Mouse (Mus musculus): ENCODE data around the gene Gapdh. TPM values are rescaled to one million over a fixed set of nuclear protein-coding genes. Genes with fewer than 3 reads are reported as not detected.
"Not testable (repeated sequence)": the region's sequence is repeated elsewhere in the genome, so short reads cannot be mapped to it uniquely, and the experiment has no call there.

The Gapdh gene
- polyA plus RNA-seq, 1 experiment from 2014 or later = 2,408 TPM

DNA sequence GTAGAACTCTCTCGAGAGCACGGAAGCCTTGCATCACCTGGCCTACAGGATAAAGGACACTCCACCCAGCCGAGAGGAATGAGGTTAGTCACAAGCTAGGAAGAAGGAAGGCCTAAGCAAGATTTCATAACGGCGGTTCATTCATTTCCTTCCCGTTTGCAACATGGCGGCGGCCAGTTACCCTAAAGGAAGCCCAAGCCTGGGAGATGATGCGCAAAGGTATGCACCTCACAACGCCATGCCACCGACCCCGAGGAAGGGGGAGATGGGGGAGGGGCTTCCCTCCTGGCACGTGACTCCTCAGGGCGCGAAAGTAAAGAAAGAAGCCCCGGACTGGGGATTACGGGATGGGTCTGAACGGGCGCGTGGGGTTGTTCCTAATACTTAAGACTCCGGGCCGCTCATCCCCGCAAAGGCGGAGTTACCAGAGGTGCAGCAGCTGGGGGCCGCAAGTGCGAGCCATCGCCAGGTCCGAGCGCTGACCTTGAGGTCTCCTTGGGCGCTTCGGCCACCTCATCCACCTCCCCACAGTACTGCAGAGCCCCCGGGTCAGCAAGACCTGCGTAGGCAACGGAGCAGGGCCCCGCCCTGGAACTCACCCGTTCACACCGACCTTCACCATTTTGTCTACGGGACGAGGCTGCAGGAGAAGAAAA, 1.5 kb downstream of the Gapdh start:
- H3K9me3 ChIP-seq (ENCODE audit: control insufficient read depth, low read length) = no peaks in the 10 kb centered on the region
- peaks cover 63% of the 10 kb centered on the region for H3K36me3 ChIP-seq (ENCODE audit: control insufficient read depth, insufficient read depth, low read length)
- H3K4me1 ChIP-seq (replicated peaks; ENCODE audit: control insufficient read depth, insufficient read depth, low read length) = peaks cover 31% of the 10 kb centered on the region
- peak overlapping the region; percentile 98 for H3K9ac ChIP-seq (ENCODE audit: low read length)
- no peaks in the 10 kb centered on the region for H3K27me3 ChIP-seq (replicated peaks; ENCODE audit: control insufficient read depth, insufficient read depth, low read length)
- peak overlapping the region; percentile 92 for H3K27ac ChIP-seq (ENCODE audit: low read depth)
- ATAC-seq (replicated peaks; ENCODE audit: low FRiP score, low TSS enrichment, low read depth) = peak; percentile 17
- under 1% methylated on average over 39 of the region's 39 CpGs for WGBS
- H3K4me2 ChIP-seq (ENCODE audit: low read length) = peak overlapping the region; percentile 74
- peak overlapping the region; percentile 68 for H3K4me3 ChIP-seq (ENCODE audit: low read depth, low read length)
- peak; percentile 85 for DNase-seq (ENCODE audit: low spot score)

DNA sequence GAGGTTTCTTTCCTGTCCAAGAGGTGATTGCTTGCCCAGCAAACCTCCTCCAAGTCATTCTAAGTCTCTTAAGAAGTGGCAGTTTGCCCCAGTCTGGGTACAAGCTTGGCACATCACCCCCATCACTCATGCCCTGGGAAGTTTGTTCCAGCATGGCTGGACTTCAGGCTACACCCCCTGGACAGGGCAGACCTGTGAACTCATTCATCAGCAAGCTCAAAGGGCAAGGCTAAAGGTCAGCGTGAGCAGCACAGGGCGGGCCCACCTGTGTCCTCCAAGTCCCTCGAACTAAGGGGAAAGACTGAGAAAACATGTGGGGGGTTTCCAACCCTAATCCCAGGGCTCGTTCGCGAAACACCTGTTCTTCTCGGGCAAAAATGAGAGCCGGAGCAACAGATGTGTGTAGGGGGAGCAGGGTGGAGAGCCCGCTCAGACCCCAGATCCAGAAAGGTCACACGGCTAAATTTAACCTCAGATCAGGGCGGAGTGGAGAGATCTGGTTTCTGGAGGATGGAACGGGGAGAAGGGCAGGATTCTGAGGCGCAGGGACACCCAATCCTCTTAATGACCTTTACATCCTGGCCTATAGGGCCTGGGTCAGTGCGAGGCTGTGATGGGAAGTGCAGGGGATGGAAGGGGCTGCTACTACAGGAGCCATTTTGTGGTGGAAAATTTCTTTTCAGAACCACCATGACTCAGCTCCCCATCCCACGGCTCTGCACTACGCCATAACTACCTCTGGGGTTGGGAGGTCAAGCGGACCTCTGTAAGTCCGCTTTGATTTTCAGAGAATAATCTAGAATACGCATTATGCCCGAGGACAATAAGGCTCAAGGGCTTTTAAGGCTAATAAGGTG, 2.2 kb downstream of the Gapdh start:
- ATAC-seq (replicated peaks; ENCODE audit: low FRiP score, low TSS enrichment, low read depth) = no peak
- Histone ChIP-seq H3K36me3 (ENCODE audit: control insufficient read depth, insufficient read depth, low read length) (peaks cover 63% of the 10 kb centered on the region), H3K9me3 (ENCODE audit: control insufficient read depth, low read length) (no peaks in the 10 kb centered on the region), H3K27ac (ENCODE audit: low read depth) (peak overlapping the region; percentile 92; the same call in 1 of the 2 replicates), H3K9ac (ENCODE audit: low read length) (peak overlapping the region; percentile 98), H3K4me3 (ENCODE audit: low read depth, low read length) (peak overlapping the region; percentile 68), H3K4me1 (replicated peaks; ENCODE audit: control insufficient read depth, insufficient read depth, low read length) (peaks cover 31% of the 10 kb centered on the region), H3K27me3 (replicated peaks; ENCODE audit: control insufficient read depth, insufficient read depth, low read length) (no peaks in the 10 kb centered on the region), H3K4me2 (ENCODE audit: low read length) (peak overlapping the region; percentile 74)
- peak; percentile 63 for DNase-seq (ENCODE audit: low spot score)
- 4% methylated on average over 20 of the region's 20 CpGs for WGBS

DNA sequence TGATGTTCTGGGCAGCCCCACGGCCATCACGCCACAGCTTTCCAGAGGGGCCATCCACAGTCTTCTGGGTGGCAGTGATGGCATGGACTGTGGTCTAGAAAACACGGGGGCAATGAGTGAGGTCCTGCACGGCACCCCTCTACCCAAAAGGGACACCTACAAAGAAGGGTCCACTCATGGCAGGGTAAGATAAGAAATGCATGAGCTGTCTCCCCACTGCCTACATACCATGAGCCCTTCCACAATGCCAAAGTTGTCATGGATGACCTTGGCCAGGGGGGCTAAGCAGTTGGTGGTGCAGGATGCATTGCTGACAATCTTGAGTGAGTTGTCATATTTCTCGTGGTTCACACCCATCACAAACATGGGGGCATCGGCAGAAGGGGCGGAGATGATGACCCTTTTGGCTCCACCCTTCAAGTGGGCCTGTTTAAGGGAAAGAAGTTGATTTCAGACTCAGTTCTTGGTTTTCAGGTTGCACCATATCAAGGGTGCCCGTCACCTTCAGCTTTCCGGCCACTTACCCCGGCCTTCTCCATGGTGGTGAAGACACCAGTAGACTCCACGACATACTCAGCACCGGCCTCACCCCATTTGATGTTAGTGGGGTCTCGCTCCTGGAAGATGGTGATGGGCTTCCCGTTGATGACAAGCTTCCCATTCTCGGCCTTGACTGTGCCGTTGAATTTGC, 3.5 kb downstream of the Gapdh start:
- not testable (repeated sequence) for DNase-seq (ENCODE audit: low spot score); H3K27me3 ChIP-seq (replicated peaks; ENCODE audit: control insufficient read depth, insufficient read depth, low read length); H3K27ac ChIP-seq (ENCODE audit: low read depth); H3K9me3 ChIP-seq (ENCODE audit: control insufficient read depth, low read length); ATAC-seq (replicated peaks; ENCODE audit: low FRiP score, low TSS enrichment, low read depth); H3K9ac ChIP-seq (ENCODE audit: low read length)
- Histone ChIP-seq H3K4me3 (ENCODE audit: low read depth, low read length) (peak overlapping the region; percentile 1; the same call in 1 of the 2 replicates), H3K4me2 (ENCODE audit: low read length) (peak overlapping the region; percentile 15; the same call in 1 of the 2 replicates), H3K4me1 (replicated peaks; ENCODE audit: control insufficient read depth, insufficient read depth, low read length) (peaks cover 31% of the 10 kb centered on the region), H3K36me3 (ENCODE audit: control insufficient read depth, insufficient read depth, low read length) (peaks cover 60% of the 10 kb centered on the region)
- WGBS = 76% methylated on average over 11 of the region's 16 CpGs

DNA sequence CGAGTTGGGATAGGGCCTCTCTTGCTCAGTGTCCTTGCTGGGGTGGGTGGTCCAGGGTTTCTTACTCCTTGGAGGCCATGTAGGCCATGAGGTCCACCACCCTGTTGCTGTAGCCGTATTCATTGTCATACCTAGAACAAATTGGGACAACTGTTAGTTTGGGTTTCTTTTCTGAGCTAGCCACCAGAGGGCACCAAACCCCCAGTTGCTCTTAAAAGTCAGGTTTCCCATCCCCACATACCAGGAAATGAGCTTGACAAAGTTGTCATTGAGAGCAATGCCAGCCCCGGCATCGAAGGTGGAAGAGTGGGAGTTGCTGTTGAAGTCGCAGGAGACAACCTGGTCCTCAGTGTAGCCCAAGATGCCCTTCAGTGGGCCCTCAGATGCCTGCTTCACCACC, 4.3 kb downstream of the Gapdh start:
- not testable (repeated sequence) for ATAC-seq (replicated peaks; ENCODE audit: low FRiP score, low TSS enrichment, low read depth); H3K27me3 ChIP-seq (replicated peaks; ENCODE audit: control insufficient read depth, insufficient read depth, low read length); H3K9ac ChIP-seq (ENCODE audit: low read length); H3K9me3 ChIP-seq (ENCODE audit: control insufficient read depth, low read length); H3K27ac ChIP-seq (ENCODE audit: low read depth); H3K4me2 ChIP-seq (ENCODE audit: low read length); H3K4me3 ChIP-seq (ENCODE audit: low read depth, low read length)
- Histone ChIP-seq H3K36me3 (ENCODE audit: control insufficient read depth, insufficient read depth, low read length) (peaks cover 54% of the 10 kb centered on the region), H3K4me1 (replicated peaks; ENCODE audit: control insufficient read depth, insufficient read depth, low read length) (peaks cover 24% of the 10 kb centered on the region)
- WGBS = 16% methylated on average over 3 of the region's 5 CpGs
- DNase-seq (ENCODE audit: low spot score) = peak; percentile 84

DNA sequence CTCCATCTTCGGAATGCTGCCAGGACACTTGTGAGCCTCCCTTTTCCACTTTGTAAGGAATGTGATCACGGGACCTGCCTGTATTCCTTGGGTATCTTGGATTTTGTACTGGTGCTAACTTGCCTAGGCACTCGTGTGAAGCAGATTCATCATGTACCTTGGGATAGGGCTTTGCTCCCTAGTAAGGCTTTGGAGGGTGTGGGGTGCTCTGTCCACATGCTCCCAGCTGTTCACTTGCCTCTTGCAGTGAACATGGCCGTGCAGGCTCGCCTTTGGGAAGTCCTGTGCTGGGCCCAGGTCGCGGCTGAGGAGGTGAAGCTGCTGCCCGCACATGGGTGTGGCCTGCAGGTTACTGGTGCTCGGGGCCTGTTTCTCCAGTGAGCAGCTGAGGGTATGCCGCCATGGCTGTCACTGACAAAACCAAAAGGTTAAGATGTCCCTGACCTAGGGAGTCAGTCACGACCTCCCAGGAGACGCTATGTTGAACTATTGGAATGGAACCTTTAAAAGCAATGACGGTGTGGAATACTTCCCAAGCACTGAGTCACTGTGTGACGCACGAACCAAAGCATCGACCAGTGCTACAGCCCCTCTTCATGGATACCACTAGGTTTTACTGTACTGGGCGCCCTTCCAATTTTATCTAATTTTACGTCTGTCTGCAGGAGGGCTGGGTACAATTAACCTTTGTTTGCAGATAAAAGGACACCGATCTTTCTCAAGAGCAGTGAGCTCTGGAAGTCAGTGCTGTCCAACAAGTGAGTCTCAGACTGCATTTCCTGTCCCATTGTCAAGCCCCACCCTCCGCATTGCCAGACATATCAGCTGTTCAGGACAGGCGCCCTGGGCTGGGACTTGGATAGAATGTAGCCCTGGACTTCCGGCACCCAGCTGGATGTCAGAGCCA, 5.2 kb downstream of the Gapdh start:
- peaks cover 54% of the 10 kb centered on the region for H3K36me3 ChIP-seq (ENCODE audit: control insufficient read depth, insufficient read depth, low read length)
- H3K27ac ChIP-seq (ENCODE audit: low read depth) = peak overlapping the region; percentile 45; the same call in 1 of the 2 replicates
- no peaks in the 10 kb centered on the region for H3K27me3 ChIP-seq (replicated peaks; ENCODE audit: control insufficient read depth, insufficient read depth, low read length)
- no peak overlapping the region for H3K4me2 ChIP-seq (ENCODE audit: low read length)
- no peak overlapping the region for H3K4me3 ChIP-seq (ENCODE audit: low read depth, low read length)
- H3K9me3 ChIP-seq (ENCODE audit: control insufficient read depth, low read length) = no peaks in the 10 kb centered on the region
- peaks cover 19% of the 10 kb centered on the region for H3K4me1 ChIP-seq (replicated peaks; ENCODE audit: control insufficient read depth, insufficient read depth, low read length)
- peak; percentile 81 for DNase-seq (ENCODE audit: low spot score)
- WGBS = 16% methylated on average over 22 of the region's 22 CpGs
- no peak overlapping the region for H3K9ac ChIP-seq (ENCODE audit: low read length)
- ATAC-seq (replicated peaks; ENCODE audit: low FRiP score, low TSS enrichment, low read depth) = peak; percentile 10; the same call in 1 of the 2 replicates

DNA sequence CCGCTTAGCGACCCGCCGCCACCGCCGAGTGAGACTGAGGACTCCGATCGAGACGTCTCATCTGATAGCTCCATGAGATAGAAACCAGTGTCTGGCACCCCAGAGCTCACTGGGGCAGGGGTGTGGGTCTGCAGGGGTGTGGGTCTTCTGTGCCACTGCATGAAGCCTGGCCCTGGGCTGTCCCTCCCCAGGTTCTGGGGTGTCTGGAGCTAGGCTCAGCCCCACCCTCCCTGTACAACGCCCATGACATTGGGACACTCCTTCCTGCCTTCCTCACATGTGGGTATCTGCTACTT, 5.8 kb downstream of the Gapdh start:
- H3K4me3 ChIP-seq (ENCODE audit: low read depth, low read length) = no peak overlapping the region
- no peak overlapping the region for H3K4me2 ChIP-seq (ENCODE audit: low read length)
- H3K9me3 ChIP-seq (ENCODE audit: control insufficient read depth, low read length) = no peaks in the 10 kb centered on the region
- no peak overlapping the region for H3K9ac ChIP-seq (ENCODE audit: low read length)
- WGBS = 42% methylated on average over 10 of the region's 10 CpGs
- peak overlapping the region; percentile 45; the same call in 1 of the 2 replicates for H3K27ac ChIP-seq (ENCODE audit: low read depth)
- peaks cover 19% of the 10 kb centered on the region for H3K4me1 ChIP-seq (replicated peaks; ENCODE audit: control insufficient read depth, insufficient read depth, low read length)
- peaks cover 54% of the 10 kb centered on the region for H3K36me3 ChIP-seq (ENCODE audit: control insufficient read depth, insufficient read depth, low read length)
- H3K27me3 ChIP-seq (replicated peaks; ENCODE audit: control insufficient read depth, insufficient read depth, low read length) = no peaks in the 10 kb centered on the region
- ATAC-seq (replicated peaks; ENCODE audit: low FRiP score, low TSS enrichment, low read depth) (no peak), DNase-seq (ENCODE audit: low spot score) (no peak)

DNA sequence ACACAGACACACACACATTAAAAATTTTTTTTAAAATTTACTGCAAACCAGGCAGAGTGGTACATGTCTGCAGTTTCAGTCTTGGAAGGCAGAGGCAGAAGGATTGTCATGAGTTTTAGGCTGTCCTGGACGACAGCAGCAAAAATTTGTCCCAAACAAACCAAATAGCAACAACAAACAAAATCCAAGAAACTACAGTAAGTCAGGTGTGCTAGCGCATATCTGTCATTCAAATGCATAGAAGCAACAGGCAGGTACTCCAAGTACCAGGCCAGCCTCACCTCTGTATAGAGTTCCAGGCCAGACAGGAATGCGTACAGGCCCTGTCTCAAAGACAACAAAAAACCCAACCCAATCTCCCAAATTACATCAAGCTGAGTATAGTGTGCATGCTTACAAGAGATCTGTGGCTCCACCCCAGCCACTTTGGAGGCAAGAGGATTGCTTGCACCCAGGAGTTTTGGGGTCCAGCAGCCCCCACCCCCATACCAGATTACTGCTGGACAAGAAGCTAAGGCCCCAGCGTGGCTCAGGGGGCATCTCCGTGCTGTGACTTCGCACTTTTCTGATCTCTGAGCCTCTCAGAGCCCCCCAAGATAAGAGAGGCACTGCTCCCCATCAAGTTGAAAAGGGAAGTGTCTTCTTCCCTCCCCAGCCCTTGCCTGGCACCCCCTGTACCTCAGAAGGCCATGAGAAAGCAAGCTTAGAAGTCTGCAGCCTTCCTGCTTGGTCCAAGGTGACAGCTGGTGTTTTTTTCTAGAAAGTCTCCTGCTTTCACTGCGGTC, 6.3 kb downstream of the Gapdh start:
- H3K9ac ChIP-seq (ENCODE audit: low read length) = no peak overlapping the region
- no peak overlapping the region for H3K4me2 ChIP-seq (ENCODE audit: low read length)
- H3K36me3 ChIP-seq (ENCODE audit: control insufficient read depth, insufficient read depth, low read length) = peaks cover 54% of the 10 kb centered on the region
- ATAC-seq (replicated peaks; ENCODE audit: low FRiP score, low TSS enrichment, low read depth) (no peak), DNase-seq (ENCODE audit: low spot score) (no peak)
- no peaks in the 10 kb centered on the region for H3K27me3 ChIP-seq (replicated peaks; ENCODE audit: control insufficient read depth, insufficient read depth, low read length)
- WGBS = 71% methylated on average over 7 of the region's 7 CpGs
- H3K4me1 ChIP-seq (replicated peaks; ENCODE audit: control insufficient read depth, insufficient read depth, low read length) = peaks cover 19% of the 10 kb centered on the region
- H3K4me3 ChIP-seq (ENCODE audit: low read depth, low read length) = no peak overlapping the region
- H3K9me3 ChIP-seq (ENCODE audit: control insufficient read depth, low read length) = no peaks in the 10 kb centered on the region
- H3K27ac ChIP-seq (ENCODE audit: low read depth) = peak overlapping the region; percentile 45; the same call in 1 of the 2 replicates
